Mouse (Mus musculus) adrenal gland, postnatal 0 days (tissue): ENCODE data around the gene Tagap. TPM values are rescaled to one million over a fixed set of nuclear protein-coding genes. Genes with fewer than 3 reads are reported as not detected.

Source experiments
- polyA plus RNA-seq: library from polyadenylated mRNA; unstranded; fragments of >200 nt; fragmentation: Nextera tagmentation; extraction: Ambion mirVana; gene quantifications from 2 replicates; pipeline ENCODE4 v1.2.1, GENCODE M21; 2015

The Tagap gene
- polyA plus RNA-seq = 0.72 and 1.3 TPM in 2 replicates

GRCm38 (mm10) chr17:7925413-7926160, at the start of gene Tagap:
Gene Tagap (plus strand): TSS chr17:7926000.

GRCm38 (mm10) chr17:7945117-7946052, 19.6 kb downstream of the Tagap start, which contains the start of gene Rsph3a:
Gene Rsph3a (plus strand): TSS chr17:7945614.

Other genes with a start within 250 kb of the Tagap start
- gene Fndc1, start 98.7 kb upstream of the Tagap start, polyA plus RNA-seq = 32.8 and 40.3 TPM in 2 replicates
- 35.9 and 50.0 TPM in 2 replicates for gene Rsph3a, start 19.6 kb downstream of the Tagap start, polyA plus RNA-seq
- 0.35 TPM in 1 of 2 replicates, not detected in the other for gene Gm49673, start 221.8 kb downstream of the Tagap start, polyA plus RNA-seq
- gene Rnaset2a, start 222.1 kb downstream of the Tagap start, polyA plus RNA-seq = 60.3 and 97.4 TPM in 2 replicates
- gene Fgfr1op, start 239.5 kb downstream of the Tagap start, polyA plus RNA-seq = 18.7 and 21.3 TPM in 2 replicates